Mouse (Mus musculus): ENCODE measurements around the gene Ndufaf2.

Gene Ndufaf2

GRCm38 (mm10) chr13:108086036-108086435 lies 72.4 kb downstream of the Ndufaf2 start:
- no peak for DNase-seq (ENCODE audit: low read depth)

- DNase-seq (ENCODE audit: low read depth) = no peak
Observed at GRCm38 (mm10) chr13:108084086-108084485, 74.3 kb downstream of the Ndufaf2 start.

DNA sequence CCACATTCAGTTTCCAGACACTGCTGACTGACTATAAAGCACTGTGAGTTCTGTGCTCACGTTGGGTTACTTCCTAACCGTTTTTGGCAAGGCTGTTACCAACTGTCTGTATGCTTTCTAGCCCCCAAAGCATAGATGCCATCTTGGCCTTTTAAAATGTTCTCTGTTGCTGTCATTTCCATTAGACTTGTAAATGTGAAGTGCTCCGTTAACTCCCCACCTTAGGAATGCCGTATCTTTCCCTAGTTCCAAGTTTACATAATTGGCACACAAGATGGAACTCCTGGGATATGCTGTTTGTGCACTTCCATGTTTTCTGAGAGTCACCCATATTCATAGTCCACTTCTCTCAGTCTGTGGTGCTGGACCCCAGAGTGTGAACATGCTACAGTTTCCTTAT lies 80.5 kb downstream of the Ndufaf2 start:
- no peak for DNase-seq (ENCODE audit: low read depth)

- no peak for DNase-seq (ENCODE audit: low read depth)
Observed at GRCm38 (mm10) chr13:108077476-108077875, 80.9 kb downstream of the Ndufaf2 start.

GRCm38 (mm10) chr13:108070171-108070570 lies 88.3 kb downstream of the Ndufaf2 start:
- DNase-seq (ENCODE audit: low read depth) = no peak

DNA sequence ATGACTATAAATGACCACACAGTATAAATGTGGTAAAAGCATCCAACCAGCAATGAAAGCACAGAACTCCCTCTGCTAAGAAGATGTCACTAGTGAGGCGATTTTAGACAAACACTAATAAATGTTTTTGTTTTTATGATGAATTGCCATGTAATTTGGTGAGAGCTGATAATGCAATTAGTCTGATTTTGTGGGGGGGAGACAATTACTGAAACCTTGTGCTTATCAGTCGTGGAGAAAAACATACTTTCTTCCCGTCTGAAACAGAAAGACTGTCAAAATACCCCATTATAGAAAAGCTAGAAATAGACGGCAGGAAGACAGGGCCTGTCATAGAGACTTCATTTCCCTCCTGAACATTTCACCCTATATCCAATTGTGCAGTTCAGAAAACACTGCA lies 89.3 kb downstream of the Ndufaf2 start:
- no peak for DNase-seq (ENCODE audit: low read depth)

DNA sequence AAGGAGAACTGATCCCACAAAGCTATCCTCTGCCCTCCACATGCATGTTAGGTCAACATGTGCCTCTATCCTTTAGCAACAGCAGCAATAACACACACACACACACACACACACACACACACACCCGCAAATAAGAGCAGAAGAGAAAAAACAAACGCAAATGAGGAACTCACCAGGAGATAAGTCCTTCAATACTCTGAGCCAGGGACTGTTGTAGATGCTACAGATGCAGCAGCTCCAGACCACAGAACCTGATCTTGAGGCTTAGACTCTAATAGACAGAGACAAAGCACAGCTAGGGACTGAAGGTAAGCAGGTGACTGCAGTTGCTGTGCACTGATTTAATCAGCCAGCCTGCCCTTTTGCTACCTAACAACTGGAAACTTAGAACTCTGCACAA lies 92.4 kb downstream of the Ndufaf2 start:
- no peak for DNase-seq (ENCODE audit: low read depth)

GRCm38 (mm10) chr13:108064331-108064730 lies 94.1 kb downstream of the Ndufaf2 start:
- no peak for DNase-seq (ENCODE audit: low read depth)

- DNase-seq (ENCODE audit: low read depth) = no peak
Observed at GRCm38 (mm10) chr13:108063374-108064134, 94.9 kb downstream of the Ndufaf2 start.

DNA sequence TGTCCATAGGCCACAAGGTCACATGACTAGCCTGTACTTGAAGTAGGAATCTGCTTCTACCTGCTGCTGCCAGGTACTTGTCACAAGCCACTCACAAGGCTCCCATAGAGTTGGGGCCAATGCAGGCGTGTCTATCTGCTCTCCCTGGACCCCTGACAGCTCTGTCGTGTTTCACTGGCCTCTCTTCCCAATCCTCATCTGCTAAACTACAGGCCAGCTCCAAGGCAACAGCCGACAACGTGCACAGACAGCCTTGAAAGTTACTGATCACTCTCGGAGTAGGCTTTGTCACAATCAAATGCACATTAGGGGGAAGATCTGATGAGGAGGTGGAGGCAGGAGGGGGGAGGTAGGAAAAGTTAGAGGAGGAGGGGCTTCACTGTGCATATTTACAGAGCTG lies 95.5 kb downstream of the Ndufaf2 start:
- DNase-seq (ENCODE audit: low read depth) = no peak

- DNase-seq (ENCODE audit: low read depth) = no peak
Observed at GRCm38 (mm10) chr13:108060936-108061578, 97.4 kb downstream of the Ndufaf2 start.

- DNase-seq (ENCODE audit: low read depth) = no peak
Observed at GRCm38 (mm10) chr13:108060286-108060885, 98.0 kb downstream of the Ndufaf2 start.

GRCm38 (mm10) chr13:108056896-108057295 lies 101.5 kb downstream of the Ndufaf2 start:
- DNase-seq (ENCODE audit: low read depth) = peak; percentile 28

GRCm38 (mm10) chr13:108047364-108047763 lies 111.1 kb downstream of the Ndufaf2 start:
- no peak for DNase-seq (ENCODE audit: low read depth)

DNA sequence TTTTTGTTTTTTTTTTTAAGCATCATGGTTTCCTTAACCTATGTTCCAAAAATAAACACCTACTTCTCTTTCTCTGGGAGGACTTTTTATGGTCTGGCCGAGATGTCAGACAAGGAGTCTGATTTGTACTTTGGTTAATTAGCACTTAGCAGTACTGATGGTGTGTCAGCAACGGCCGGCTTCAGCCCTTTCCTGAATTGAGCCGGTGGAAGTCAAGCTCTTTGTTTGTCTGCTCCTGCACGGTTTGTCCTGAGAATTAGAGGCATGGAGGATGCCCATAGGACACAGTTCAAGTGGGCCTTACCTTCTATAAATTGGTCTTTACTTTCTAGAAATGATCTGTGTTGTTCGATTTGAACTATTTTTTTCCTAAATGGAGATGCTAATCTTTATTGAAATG lies 111.5 kb downstream of the Ndufaf2 start:
- no peak for DNase-seq (ENCODE audit: low read depth)

- no peak for DNase-seq (ENCODE audit: low read depth)
Observed at GRCm38 (mm10) chr13:108046071-108046470, 112.4 kb downstream of the Ndufaf2 start.

DNA sequence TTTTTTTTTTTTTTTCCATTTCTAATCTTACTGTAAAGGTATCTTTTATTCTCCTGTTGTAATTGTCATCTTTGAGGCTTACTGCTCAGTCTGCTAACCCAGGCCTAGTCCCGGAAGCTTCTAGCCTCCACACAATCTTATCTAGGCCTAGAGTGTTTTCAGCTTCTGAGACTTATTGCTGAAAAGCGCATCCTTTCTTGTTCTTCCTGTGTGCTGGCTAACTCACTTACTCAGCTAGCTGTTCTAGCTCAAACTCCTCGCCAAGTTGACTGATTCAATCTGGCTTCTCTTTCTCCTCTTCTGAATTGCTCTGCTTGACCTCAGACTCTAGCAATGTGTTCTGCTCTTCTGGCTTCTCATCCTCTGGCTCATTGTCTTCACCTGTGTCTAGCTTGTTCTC lies 112.8 kb downstream of the Ndufaf2 start:
- DNase-seq (ENCODE audit: low read depth) = peak; percentile 62

GRCm38 (mm10) chr13:108044222-108044941 lies 114.0 kb downstream of the Ndufaf2 start, which contains the start of gene Smim15:
Smim15 (plus strand) TSS chr13:108044446.
- DNase-seq (ENCODE audit: low read depth) = peak; percentile 88

DNA sequence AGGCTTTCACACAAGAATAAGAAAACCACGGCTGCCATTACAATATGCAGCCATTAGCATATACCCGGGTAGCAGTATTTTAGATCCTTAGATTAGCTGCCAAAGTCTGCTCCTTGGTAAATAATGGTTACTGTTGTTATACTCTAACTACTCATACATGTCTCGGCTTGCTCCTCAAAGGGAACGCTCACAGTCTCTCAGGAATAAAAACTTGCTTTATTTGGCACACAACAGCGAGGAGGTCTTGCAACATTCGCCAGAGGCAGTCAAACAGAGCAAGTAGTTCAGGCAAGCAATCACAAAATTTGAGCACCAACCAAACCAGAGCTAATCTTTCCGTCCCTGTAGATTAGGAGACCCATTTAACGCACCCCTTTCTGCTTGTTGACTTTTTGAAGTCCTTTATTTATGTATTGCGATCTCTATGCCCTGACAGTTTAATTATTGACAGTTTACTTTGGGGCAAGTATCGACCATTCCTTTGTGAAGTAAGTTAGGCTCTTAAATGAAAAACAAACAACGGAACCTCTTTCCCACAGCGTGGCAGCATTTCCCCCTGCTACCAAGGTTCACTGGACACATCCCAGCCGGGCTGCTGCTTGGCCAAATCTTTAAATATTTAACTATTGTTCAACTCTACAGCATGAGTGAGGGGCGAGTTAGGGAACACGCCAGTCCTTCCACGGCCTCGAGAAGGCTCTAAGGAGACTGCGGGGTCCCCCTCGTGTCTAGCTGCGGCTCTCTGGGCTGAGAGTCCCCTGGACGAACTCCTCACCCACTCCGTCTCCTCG lies 114.8 kb downstream of the Ndufaf2 start:
- DNase-seq (ENCODE audit: low read depth) = no peak

- DNase-seq (ENCODE audit: low read depth) = peak; percentile 73
Observed at GRCm38 (mm10) chr13:108041358-108041757, 117.1 kb downstream of the Ndufaf2 start.

DNA sequence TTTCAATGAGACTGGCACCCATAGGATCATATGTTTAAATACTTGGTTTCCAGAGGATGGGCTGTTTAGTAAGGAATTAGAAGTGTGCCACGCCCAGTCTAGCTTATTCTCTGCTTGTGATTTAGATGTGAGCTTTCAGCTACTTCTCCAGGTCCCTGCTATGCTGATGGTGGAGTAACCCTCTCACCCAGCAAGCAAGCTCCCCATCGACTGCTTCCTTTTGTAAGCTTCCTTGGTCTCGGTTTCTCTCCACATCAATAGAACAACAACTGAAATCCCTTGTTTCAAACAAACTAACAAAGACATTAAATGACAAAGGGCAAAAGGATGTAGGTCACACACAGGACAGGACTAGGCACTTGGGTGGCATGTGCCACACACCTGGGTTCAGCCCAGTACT lies 118.0 kb downstream of the Ndufaf2 start:
- no peak for DNase-seq (ENCODE audit: low read depth)

DNA sequence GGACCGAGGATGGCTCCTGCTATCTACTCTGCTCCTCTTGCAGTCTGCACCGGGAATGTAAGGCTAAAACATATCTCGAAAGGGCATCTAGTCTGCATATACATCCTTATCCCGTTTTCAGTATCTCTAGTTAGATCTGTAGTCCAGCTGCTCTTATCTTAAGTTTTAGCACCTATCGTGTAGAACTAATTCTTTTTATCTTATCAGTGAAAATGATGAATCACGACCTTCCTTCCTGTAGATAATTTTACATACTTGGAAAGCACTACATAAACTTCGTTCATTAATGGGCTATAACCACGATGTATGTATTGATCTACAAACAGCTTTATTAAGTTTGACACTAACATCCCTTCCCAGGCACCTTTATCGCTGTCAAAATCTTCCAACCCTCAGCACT lies 118.5 kb downstream of the Ndufaf2 start:
- DNase-seq (ENCODE audit: low read depth) = no peak

All from naive thymus-derived CD4-positive, alpha-beta T cell, adult 2 months (primary cell).